Mouse (Mus musculus) C2C12 (cell line): ENCODE results near the gene Slc9a7.

Source experiments
- CEBPB ChIP-seq: IDR thresholded peaks from one replicate; pipeline ENCODE4 v1.6.1; 2011; ENCODE audit warnings: low read depth, mild to moderate bottlenecking, control low read depth, moderate library complexity
- CTCF ChIP-seq: IDR thresholded peaks from one replicate; pipeline ENCODE4 v1.5.1; 2011; ENCODE audit not compliant: control insufficient read depth, insufficient read depth, insufficient read length
- FOSL1 ChIP-seq: IDR thresholded peaks from one replicate; pipeline ENCODE4 v1.8.0; 2011; ENCODE audit warnings: mild to moderate bottlenecking, low read length; ENCODE audit not compliant: poor library complexity, insufficient read depth, severe bottlenecking
- MAX ChIP-seq: IDR thresholded peaks from one replicate; pipeline ENCODE4 v1.6.1; 2011; ENCODE audit warnings: mild to moderate bottlenecking, control low read depth
- MYOD1 ChIP-seq: IDR thresholded peaks from one replicate; pipeline ENCODE4 v1.6.1; 2011; ENCODE audit warnings: low read depth; ENCODE audit not compliant: control insufficient read depth, insufficient read length
- USF1 ChIP-seq: IDR thresholded peaks from one replicate; pipeline ENCODE4 v1.6.1; 2011; ENCODE audit warnings: low read depth, mild to moderate bottlenecking, control low read depth, moderate library complexity

- TF ChIP-seq CTCF: no peak
- no peak for TF ChIP-seq USF1
- no peak for TF ChIP-seq MYOD1
- no peak for TF ChIP-seq FOSL1
- TF ChIP-seq MAX: no peak
- TF ChIP-seq CEBPB: no peak
These were observed 14.3 kb upstream of the Slc9a7 start for GRCm38 (mm10) chrX:20305941-20306340.
